Mouse (Mus musculus) testis, postnatal 10 days (tissue): ENCODE measurements around the gene Pcca.

Source experiments
- DNase-seq: peaks from one replicate; pipeline ENCODE4 v3.0.0; 2021; ENCODE audit warnings: low spot score

Pcca gene

GRCm38 (mm10) chr14:122534017-122534924, at the start of gene Pcca:
Gene Pcca, plus strand, starts transcription at chr14:122534324.
- DNase-seq = peak; percentile 97

- no peak for DNase-seq
Measured at GRCm38 (mm10) chr14:122484458-122484843, 49.7 kb upstream of the Pcca start.

- no peak for DNase-seq
Measured at GRCm38 (mm10) chr14:122484844-122485551, 49.1 kb upstream of the Pcca start.

GRCm38 (mm10) chr14:122485635-122486181, 48.4 kb upstream of the Pcca start:
- no peak for DNase-seq

GRCm38 (mm10) chr14:122486611-122487010, 47.5 kb upstream of the Pcca start:
- DNase-seq = no peak

- DNase-seq = no peak
Measured at GRCm38 (mm10) chr14:122487366-122487765, 46.8 kb upstream of the Pcca start.

- DNase-seq = no peak
Measured at GRCm38 (mm10) chr14:122489041-122489440, 45.1 kb upstream of the Pcca start.

- DNase-seq = no peak
Measured at GRCm38 (mm10) chr14:122489686-122490414, 44.3 kb upstream of the Pcca start.

- no peak for DNase-seq
Measured at GRCm38 (mm10) chr14:122490441-122491328, 43.4 kb upstream of the Pcca start, which contains the start of gene Gm10837. Gene Gm10837, plus strand, starts transcription at chr14:122490586.

- no peak for DNase-seq
Measured at GRCm38 (mm10) chr14:122491521-122491920, 42.6 kb upstream of the Pcca start.

GRCm38 (mm10) chr14:122492015-122492414, 42.1 kb upstream of the Pcca start:
- DNase-seq = no peak

GRCm38 (mm10) chr14:122509058-122509457, 25.1 kb upstream of the Pcca start:
- no peak for DNase-seq

- DNase-seq = no peak
Measured at GRCm38 (mm10) chr14:122511519-122511918, 22.6 kb upstream of the Pcca start.

GRCm38 (mm10) chr14:122513511-122514036, 20.6 kb upstream of the Pcca start:
- DNase-seq = no peak

GRCm38 (mm10) chr14:122528475-122528874, 5.6 kb upstream of the Pcca start:
- no peak for DNase-seq

- DNase-seq = no peak
Measured at GRCm38 (mm10) chr14:122535986-122536385, 1.9 kb downstream of the Pcca start.

GRCm38 (mm10) chr14:122548421-122548820, 14.3 kb downstream of the Pcca start:
- DNase-seq = no peak

- DNase-seq = no peak
Measured at GRCm38 (mm10) chr14:122548905-122549304, 14.8 kb downstream of the Pcca start.

GRCm38 (mm10) chr14:122552761-122553445, 18.8 kb downstream of the Pcca start:
- DNase-seq = no peak

- no peak for DNase-seq
Measured at GRCm38 (mm10) chr14:122557353-122557752, 23.2 kb downstream of the Pcca start.
